Mouse (Mus musculus): ENCODE results near the gene Pip5k1b. TPM values are rescaled to one million over a fixed set of nuclear protein-coding genes. Genes with fewer than 3 reads are reported as not detected.

Pip5k1b gene
- polyA plus RNA-seq, 1 experiment from 2014 or later, result 9.1 TPM

DNA sequence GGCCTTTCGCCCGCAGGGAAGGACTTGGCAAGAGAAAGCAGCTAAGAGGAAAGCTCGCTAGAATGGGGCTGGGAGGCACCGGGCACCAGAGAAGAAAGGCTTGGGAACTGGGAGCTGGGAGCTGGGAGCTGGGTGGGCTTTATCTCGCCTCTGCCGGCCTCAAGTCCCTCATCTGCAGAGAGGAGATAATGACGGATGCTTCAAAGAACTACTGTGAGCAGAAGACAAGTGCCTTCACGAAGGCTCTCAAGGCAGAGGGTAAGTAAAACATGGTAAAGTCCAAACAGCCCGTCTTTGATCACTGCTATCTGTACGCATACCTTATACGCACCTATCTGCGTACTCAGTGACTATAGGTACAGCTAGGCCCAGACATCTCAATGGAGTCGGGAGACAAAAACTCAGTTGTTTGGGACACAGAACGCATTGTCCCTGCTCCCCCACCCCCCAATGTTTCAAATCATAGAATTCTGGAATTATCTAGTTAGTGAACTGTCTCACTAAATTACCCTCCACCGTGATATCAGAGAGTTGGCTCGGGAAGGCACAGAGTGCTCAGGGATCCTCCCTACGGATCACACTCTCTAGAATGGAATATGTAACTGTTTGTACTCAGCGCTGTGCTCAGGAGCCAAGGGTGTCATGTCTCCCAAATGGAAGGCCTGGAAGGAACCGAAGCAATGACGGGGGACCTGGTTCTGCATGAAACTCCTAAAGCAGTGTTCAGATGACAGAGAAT is 42.4 kb downstream of the Pip5k1b start:
- Histone ChIP-seq H3K4me1 (peaks cover 97% of the 10 kb centered on the region), H3K9ac (peak overlapping the region; percentile 43), H3K4me3 (peak overlapping the region; percentile 36), H3K4me2 (peak overlapping the region; percentile 71), H3K27me3 (replicated peaks) (no peaks in the 10 kb centered on the region), H3K36me3 (no peaks in the 10 kb centered on the region), H3K27ac (peak overlapping the region; percentile 95), H3K9me3 (replicated peaks) (no peaks in the 10 kb centered on the region)
- peak; percentile 92 for ATAC-seq
- 34% methylated on average over 20 of the region's 20 CpGs for WGBS (ENCODE audit: insufficient replicate concordance)

DNA sequence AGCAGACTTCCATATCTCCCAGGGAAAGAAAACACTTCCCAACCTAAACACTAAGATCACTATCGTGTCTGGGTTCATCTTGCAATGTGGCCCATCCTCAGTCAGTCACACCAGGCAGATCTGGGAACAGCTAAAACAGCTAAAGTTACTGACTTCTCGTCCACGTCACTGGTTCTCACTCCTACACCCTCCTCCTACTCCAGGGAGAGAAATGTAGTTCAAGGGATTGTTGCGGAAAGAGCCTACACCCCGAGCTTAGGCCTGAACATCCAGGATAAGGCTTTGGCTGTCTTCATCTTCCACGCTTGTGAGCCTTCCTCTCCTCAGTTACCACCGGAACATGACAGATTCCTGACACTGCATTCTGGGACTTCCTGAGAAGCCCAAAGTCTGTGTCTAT is 43.7 kb downstream of the Pip5k1b start:
- Histone ChIP-seq H3K4me1 (peaks cover 89% of the 10 kb centered on the region), H3K27ac (peak overlapping the region; percentile 95), H3K9ac (peak overlapping the region; percentile 43), H3K27me3 (replicated peaks) (no peaks in the 10 kb centered on the region), H3K4me2 (peak overlapping the region; percentile 71), H3K9me3 (replicated peaks) (no peaks in the 10 kb centered on the region), H3K36me3 (no peaks in the 10 kb centered on the region), H3K4me3 (no peak overlapping the region)
- ATAC-seq, result no peak
- WGBS (ENCODE audit: insufficient replicate concordance), result 71% methylated on average over 7 of the region's 7 CpGs

- H3K4me2 ChIP-seq, result no peak overlapping the region
- H3K9me3 ChIP-seq (replicated peaks), result no peaks in the 10 kb centered on the region
- H3K27ac ChIP-seq, result peak overlapping the region; percentile 95
- ATAC-seq, result no peak
- no peaks in the 10 kb centered on the region for H3K27me3 ChIP-seq (replicated peaks)
- 0 out of 2 replicates have a peak overlapping the region, but pooled peaks have one; percentile 30 for H3K9ac ChIP-seq
- no peak overlapping the region for H3K4me3 ChIP-seq
- 90% methylated on average over 6 of the region's 6 CpGs for WGBS (ENCODE audit: insufficient replicate concordance)
- peaks cover 70% of the 10 kb centered on the region for H3K4me1 ChIP-seq
- H3K36me3 ChIP-seq, result no peaks in the 10 kb centered on the region
Measured at GRCm38 (mm10) chr19:24509391-24509790, 46.3 kb downstream of the Pip5k1b start.

GRCm38 (mm10) chr19:24508087-24508767 is 47.4 kb downstream of the Pip5k1b start:
- H3K9ac ChIP-seq, result no peak overlapping the region
- no peak for ATAC-seq

DNA sequence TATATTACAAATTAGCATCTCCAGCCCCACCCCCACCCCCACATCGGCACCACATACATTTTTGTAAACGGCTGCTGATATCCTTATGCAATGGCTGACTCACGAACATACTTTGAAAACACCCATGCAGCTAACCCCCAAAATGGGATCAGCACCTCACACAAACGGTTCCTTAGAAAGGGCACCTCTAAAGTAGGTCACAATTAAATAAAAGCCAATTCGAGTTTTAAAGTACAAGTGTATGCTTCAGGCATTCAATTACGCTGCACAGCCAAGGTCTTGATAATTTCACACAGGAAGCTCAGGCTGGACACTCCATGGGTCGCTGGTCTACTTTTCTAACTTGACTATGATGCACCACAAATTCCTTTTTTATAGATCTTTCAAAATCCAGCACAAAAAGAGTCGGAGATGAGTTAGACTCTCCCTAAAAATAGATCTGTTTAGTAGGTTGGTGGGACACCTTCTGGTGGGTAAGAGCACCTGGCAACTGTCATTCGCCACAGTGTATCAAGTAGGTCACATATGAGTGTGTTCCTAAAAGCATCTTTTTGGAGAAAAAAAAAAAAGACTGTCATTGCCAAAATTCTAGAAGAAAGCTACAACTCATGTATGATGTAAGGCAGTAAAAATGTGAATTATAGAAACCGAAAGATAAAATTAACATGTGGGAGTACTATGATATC is 52.8 kb downstream of the Pip5k1b start:
- Histone ChIP-seq H3K27ac (no peak overlapping the region), H3K4me3 (no peak overlapping the region), H3K4me1 (peaks cover 18% of the 10 kb centered on the region), H3K9ac (no peak overlapping the region), H3K4me2 (no peak overlapping the region), H3K27me3 (replicated peaks) (no peaks in the 10 kb centered on the region), H3K9me3 (replicated peaks) (no peaks in the 10 kb centered on the region), H3K36me3 (no peaks in the 10 kb centered on the region)
- no peak for ATAC-seq
- WGBS (ENCODE audit: insufficient replicate concordance), result 74% methylated on average over 10 of the region's 10 CpGs

More at GRCm38 (mm10) chr19:24508087-24508767, 47.4 kb downstream of the Pip5k1b start:
- Histone ChIP-seq H3K27ac (peak overlapping the region; percentile 95), H3K4me1 (peaks cover 58% of the 10 kb centered on the region), H3K4me3 (no peak overlapping the region), H3K36me3 (no peaks in the 10 kb centered on the region), H3K4me2 (no peak overlapping the region), H3K27me3 (replicated peaks) (no peaks in the 10 kb centered on the region), H3K9me3 (replicated peaks) (no peaks in the 10 kb centered on the region)
- WGBS (ENCODE audit: insufficient replicate concordance), result 78% methylated on average over 13 of the region's 13 CpGs

DNA sequence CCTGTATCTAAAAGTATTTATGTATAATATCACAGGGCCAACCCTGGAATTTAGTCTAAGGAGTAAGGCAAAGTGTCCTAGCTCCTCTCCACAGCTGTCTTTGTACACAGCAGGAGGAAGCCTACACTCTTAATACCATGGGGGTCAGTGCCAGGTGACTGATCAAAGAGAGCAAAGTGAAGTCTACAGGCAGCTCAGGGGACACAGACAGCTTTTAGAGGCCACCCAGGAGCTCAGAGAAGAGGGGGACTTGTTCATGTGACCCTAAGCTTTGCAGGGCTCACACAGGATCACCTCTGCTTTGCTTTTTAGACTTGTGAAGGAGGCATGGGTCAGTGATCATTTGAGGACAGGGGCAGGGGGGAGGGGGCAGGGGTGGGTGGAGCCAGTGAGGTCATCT is 54.1 kb downstream of the Pip5k1b start:
- peaks cover 23% of the 10 kb centered on the region for H3K4me1 ChIP-seq
- H3K27me3 ChIP-seq (replicated peaks), result no peaks in the 10 kb centered on the region
- no peak overlapping the region for H3K27ac ChIP-seq

GRCm38 (mm10) chr19:24500431-24500830 is 55.2 kb downstream of the Pip5k1b start:
- Histone ChIP-seq H3K27ac (no peak overlapping the region), H3K9ac (no peak overlapping the region), H3K4me3 (no peak overlapping the region), H3K4me1 (peaks cover 19% of the 10 kb centered on the region), H3K9me3 (replicated peaks) (no peaks in the 10 kb centered on the region), H3K36me3 (no peaks in the 10 kb centered on the region), H3K27me3 (replicated peaks) (no peaks in the 10 kb centered on the region), H3K4me2 (no peak overlapping the region)
- WGBS (ENCODE audit: insufficient replicate concordance), result 64% methylated on average over 5 of the region's 5 CpGs
- ATAC-seq, result no peak

More for the DNA sequence above, 54.1 kb downstream of the Pip5k1b start:
- Histone ChIP-seq H3K9ac (no peak overlapping the region), H3K36me3 (no peaks in the 10 kb centered on the region), H3K4me2 (no peak overlapping the region), H3K4me3 (no peak overlapping the region), H3K9me3 (replicated peaks) (no peaks in the 10 kb centered on the region)
- no peak for ATAC-seq

DNA sequence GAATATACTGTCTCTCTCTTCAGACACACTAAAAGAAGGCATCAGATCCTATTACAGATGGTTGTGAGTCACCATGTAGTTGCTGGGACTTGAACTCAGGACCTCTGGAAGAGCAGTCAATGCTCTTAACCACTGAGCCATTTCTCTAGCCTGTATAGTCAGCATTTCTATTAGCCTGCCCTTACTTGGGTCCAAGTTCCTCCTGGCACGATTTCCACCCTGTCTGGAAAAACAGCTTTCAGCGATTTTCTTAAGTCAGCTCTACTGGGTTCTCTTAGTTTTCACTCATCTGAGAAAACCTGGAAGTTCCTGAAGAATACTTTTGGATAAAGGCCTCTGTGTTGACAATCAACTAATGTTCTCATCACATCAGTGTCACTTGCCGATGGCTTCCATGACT is 56.4 kb downstream of the Pip5k1b start:
- Histone ChIP-seq H3K4me1 (peaks cover 19% of the 10 kb centered on the region), H3K4me3 (no peak overlapping the region), H3K27ac (no peak overlapping the region), H3K36me3 (no peaks in the 10 kb centered on the region), H3K9me3 (replicated peaks) (no peaks in the 10 kb centered on the region), H3K4me2 (no peak overlapping the region), H3K27me3 (replicated peaks) (no peaks in the 10 kb centered on the region), H3K9ac (no peak overlapping the region)
- 75% methylated on average over 3 of the region's 3 CpGs for WGBS (ENCODE audit: insufficient replicate concordance)
- no peak for ATAC-seq

- no peak overlapping the region for H3K9ac ChIP-seq
- no peaks in the 10 kb centered on the region for H3K27me3 ChIP-seq (replicated peaks)
- peaks cover 28% of the 10 kb centered on the region for H3K4me1 ChIP-seq
- H3K27ac ChIP-seq, result no peak overlapping the region
- H3K36me3 ChIP-seq, result no peaks in the 10 kb centered on the region
- 61% methylated on average over 4 of the region's 4 CpGs for WGBS (ENCODE audit: insufficient replicate concordance)
- no peaks in the 10 kb centered on the region for H3K9me3 ChIP-seq (replicated peaks)
- H3K4me2 ChIP-seq, result no peak overlapping the region
- H3K4me3 ChIP-seq, result no peak overlapping the region
- no peak for ATAC-seq
Measured at GRCm38 (mm10) chr19:24493887-24494286, 61.8 kb downstream of the Pip5k1b start.

DNA sequence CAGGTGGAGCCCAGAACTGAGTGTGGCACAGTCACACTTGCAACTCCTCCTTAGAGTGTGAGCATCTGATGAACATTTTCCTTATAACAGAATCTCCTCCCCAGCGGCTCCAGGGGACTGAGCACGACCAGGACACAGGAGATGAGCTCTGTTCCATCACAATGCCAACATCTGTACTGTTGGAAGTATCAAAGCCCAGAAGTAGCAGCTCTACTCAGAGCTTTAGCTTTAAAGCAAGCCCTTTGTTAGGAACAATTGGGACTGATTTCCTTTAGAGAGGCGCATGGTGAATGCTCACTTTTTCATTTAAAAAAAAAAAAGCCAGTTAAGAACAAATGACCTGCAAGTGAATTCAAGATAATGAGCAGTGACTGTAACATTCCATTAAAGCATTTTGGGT is 63.8 kb downstream of the Pip5k1b start:
- Histone ChIP-seq H3K27ac (no peak overlapping the region), H3K4me3 (no peak overlapping the region), H3K4me2 (no peak overlapping the region), H3K4me1 (peaks cover 21% of the 10 kb centered on the region), H3K9me3 (replicated peaks) (no peaks in the 10 kb centered on the region), H3K36me3 (no peaks in the 10 kb centered on the region), H3K9ac (no peak overlapping the region), H3K27me3 (replicated peaks) (no peaks in the 10 kb centered on the region)
- ATAC-seq, result no peak
- 71% methylated on average over 3 of the region's 3 CpGs for WGBS (ENCODE audit: insufficient replicate concordance)

DNA sequence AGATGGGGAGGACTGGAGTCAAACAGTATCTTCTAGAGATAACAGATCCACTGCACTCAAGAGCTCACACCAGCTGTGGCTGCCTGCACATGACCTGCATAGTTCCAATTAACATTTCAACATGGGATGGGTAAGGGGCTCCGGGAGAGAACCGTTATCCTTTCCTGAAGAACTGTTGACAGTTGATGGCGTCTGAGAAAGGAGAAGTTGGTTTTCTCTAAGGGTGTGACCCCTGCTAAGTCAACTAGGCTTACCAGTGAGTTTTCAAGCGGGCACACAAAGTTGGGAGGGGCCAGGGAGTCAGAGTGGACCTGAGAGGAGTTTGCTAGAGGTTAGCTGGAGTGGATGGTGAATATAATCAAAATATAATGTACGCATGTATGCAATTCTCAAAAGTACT is 65.4 kb downstream of the Pip5k1b start:
- no peak overlapping the region for H3K4me2 ChIP-seq
- H3K4me3 ChIP-seq, result no peak overlapping the region
- no peak for ATAC-seq
- H3K4me1 ChIP-seq, result peaks cover 16% of the 10 kb centered on the region
- H3K9ac ChIP-seq, result no peak overlapping the region
- WGBS (ENCODE audit: insufficient replicate concordance), result 34% methylated on average over 5 of the region's 5 CpGs
- H3K36me3 ChIP-seq, result no peaks in the 10 kb centered on the region
- H3K27me3 ChIP-seq (replicated peaks), result no peaks in the 10 kb centered on the region
- no peak overlapping the region for H3K27ac ChIP-seq
- H3K9me3 ChIP-seq (replicated peaks), result no peaks in the 10 kb centered on the region
